ENCODE assay signal across 8 mouse cellular contexts in genomic region chr11:120046553-120047191, GRCm38 (mm10). TPM values are rescaled to one million over a fixed set of nuclear protein-coding genes. Genes with fewer than 3 reads are reported as not detected.
DNase-seq lines count a peak whose midpoint lies in the region; ATAC-seq lines count a peak whose summit lies in the region.

TSS of gene Aatk (minus strand) at chr11:120047167.

- H3K4me1 ChIP-seq in forebrain, embryonic 10.5 days = peaks cover 70% of the 10 kb centered on the region
- H3K4me1 ChIP-seq in midbrain, embryonic 16.5 days (ENCODE audit: control insufficient read depth, insufficient read depth, low read length) = peaks cover 37% of the 10 kb centered on the region

- ATAC-seq in midbrain, embryonic 16.5 days = peak; percentile 15; the same call in 1 of the 2 replicates
- ATAC-seq in erythroid progenitor cell, adult 5-6 weeks (replicated peaks; ENCODE audit: low FRiP score, poor library complexity, severe bottlenecking) = no peak

- 1% methylated on average over 58 of the region's 63 CpGs for WGBS in forebrain, embryonic 10.5 days
- 2% methylated on average over 56 of the region's 63 CpGs for WGBS in midbrain, embryonic 16.5 days

- peak within 1 kb of the TSS; percentile 88 for H3K27ac ChIP-seq in forebrain, embryonic 10.5 days
- peak within 1 kb of the TSS; percentile 96 for H3K27ac ChIP-seq in midbrain, embryonic 16.5 days (ENCODE audit: low read length)

- H3K4me3 ChIP-seq in forebrain, embryonic 10.5 days = peak within 1 kb of the TSS; percentile 79
- peak within 1 kb of the TSS; percentile 77 for H3K4me3 ChIP-seq in midbrain, embryonic 16.5 days (ENCODE audit: low read depth, low read length)

- peaks cover 71% of the 10 kb centered on the region for H3K27me3 ChIP-seq in forebrain, embryonic 10.5 days (ENCODE audit: poor library complexity, severe bottlenecking)
- no peaks in the 10 kb centered on the region for H3K27me3 ChIP-seq in midbrain, embryonic 16.5 days (ENCODE audit: control insufficient read depth, insufficient read depth, low read depth, low read length)

- peak within 1 kb of the TSS; percentile 95 for H3K4me2 ChIP-seq in midbrain, embryonic 16.5 days (ENCODE audit: low read length)

- no peak for DNase-seq in layer of hippocampus, adult 18-20 months (ENCODE audit: low spot score in 2 of 2)
- no peak for DNase-seq in layer of hippocampus, adult 9-11 months
- peak; percentile 41 for DNase-seq in adrenal gland, postnatal 25 days
- DNase-seq in forebrain, embryonic 10.5 days (ENCODE audit: extremely low spot score, low spot score) = peak; percentile 42
- DNase-seq in layer of hippocampus, postnatal 25 days (ENCODE audit: extremely low spot score in 1 of 2, low spot score in 1 of 2) = peak in 1 of 2 experiments; percentile 43
- DNase-seq in urinary bladder, postnatal 10 days (ENCODE audit: low spot score) = no peak

- no peaks in the 10 kb centered on the region for H3K9me3 ChIP-seq in forebrain, embryonic 10.5 days
- no peaks in the 10 kb centered on the region for H3K9me3 ChIP-seq in midbrain, embryonic 16.5 days (replicated peaks; ENCODE audit: control insufficient read depth, low read length, poor library complexity, severe bottlenecking)

- H3K36me3 ChIP-seq in forebrain, embryonic 10.5 days (replicated peaks) = no peaks in the 10 kb centered on the region
- no peaks in the 10 kb centered on the region for H3K36me3 ChIP-seq in midbrain, embryonic 16.5 days (ENCODE audit: control insufficient read depth, insufficient read depth, low read length)

- H3K9ac ChIP-seq in midbrain, embryonic 16.5 days (ENCODE audit: low read depth, low read length) = peak within 1 kb of the TSS; percentile 97

RNA-seq across cellular contexts. Expression of gene Aatk, which starts in this region (rescaled TPM):
- total RNA-seq in layer of hippocampus, adult 18-20 months (2021) = 100 to 1,000 TPM; 205 to 215 TPM
- 11.8 and 15.5 TPM in 2 replicates for total RNA-seq in adrenal gland, postnatal 25 days (2021)
- polyA plus RNA-seq in forebrain, embryonic 10.5 days (2016; fragmentation: Nextera tagmentation; extraction: Ambion mirVana) = 1.5 and 1.8 TPM in 2 replicates
- total RNA-seq in layer of hippocampus, postnatal 25 days (2021) = 100 to 1,000 TPM; 221 to 225 TPM
- 42.3 and 46.5 TPM in 2 replicates for polyA plus RNA-seq in midbrain, embryonic 16.5 days (2015; fragmentation: Nextera tagmentation; extraction: Ambion mirVana)
- 0.84 and 1.4 TPM in 2 replicates for total RNA-seq in erythroid progenitor cell, adult 5-6 weeks (2015; ENCODE audit: low replicate concordance)
- 0.26 and 0.53 TPM in 2 replicates for total RNA-seq in erythroid progenitor cell, adult 5-6 weeks (2017; ENCODE audit: low replicate concordance)

Comparison
In these comparisons a context has a peak if more than half of its experiments do, and no peak if none do; other contexts are left out.
1. RNA of gene Aatk (total RNA-seq): 221 to 225 TPM in layer of hippocampus, postnatal 25 days and 205 to 215 TPM in layer of hippocampus, adult 18-20 months; 11.8 to 15.5 TPM in adrenal gland, postnatal 25 days and 0.26 to 1.4 TPM in erythroid progenitor cell, adult 5-6 weeks; every median in the first group is over 10 times any median in the second.
2. RNA of gene Aatk (polyA plus RNA-seq): 42.3 to 46.5 TPM in midbrain, embryonic 16.5 days; 1.5 to 1.8 TPM in forebrain, embryonic 10.5 days; every median in the first group is over 10 times any median in the second.
3. DNase-seq: peak in adrenal gland, postnatal 25 days (single experiment) and forebrain, embryonic 10.5 days (single experiment); none in layer of hippocampus, adult 18-20 months (0 of 2), layer of hippocampus, adult 9-11 months (single experiment) and urinary bladder, postnatal 10 days (single experiment).